Mouse (Mus musculus): Measurements from ENCODE around the gene Crip3.

GRCm38 (mm10) chr17:46438298-46438873 lies 9.7 kb downstream of the Crip3 start, which contains the start of gene Slc22a7:
- no peak for TF ChIP-seq CTCF (IDR thresholded peaks at IDR 0.05; ENCODE audit: borderline replicate concordance, insufficient read depth, low read length)
- TF ChIP-seq POLR2A (IDR thresholded peaks at IDR 0.05; ENCODE audit: low read depth, low read length), result no peak
